Mouse (Mus musculus): ENCODE measurements around the gene Irf5. TPM values are rescaled to one million over a fixed set of nuclear protein-coding genes. Genes with fewer than 3 reads are reported as not detected.
"Not testable (repeated sequence)": the region's sequence is repeated elsewhere in the genome, so short reads cannot be mapped to it uniquely, and the experiment has no call there.

Gene Irf5
- polyA plus RNA-seq, 1 experiment from 2014 or later, result 1.2 TPM

- Histone ChIP-seq H3K9me3 (replicated peaks) (no peaks in the 10 kb centered on the region), H3K4me3 (no peak overlapping the region), H3K27me3 (no peaks in the 10 kb centered on the region), H3K36me3 (ENCODE audit: poor library complexity, severe bottlenecking) (peaks cover 89% of the 10 kb centered on the region), H3K4me2 (no peak overlapping the region), H3K27ac (no peak overlapping the region), H3K9ac (no peak overlapping the region), H3K4me1 (no peaks in the 10 kb centered on the region)
- ATAC-seq, result no peak
- 90% methylated on average over 2 of the region's 2 CpGs for WGBS
Observed at GRCm38 (mm10) chr6:29557112-29557511, 30.7 kb downstream of the Irf5 start.

- H3K4me1 ChIP-seq; H3K9ac ChIP-seq; H3K9me3 ChIP-seq (replicated peaks); H3K27ac ChIP-seq; ATAC-seq; H3K27me3 ChIP-seq; H3K4me2 ChIP-seq; H3K4me3 ChIP-seq: not testable (repeated sequence)
- H3K36me3 ChIP-seq (ENCODE audit: poor library complexity, severe bottlenecking), result peaks cover 92% of the 10 kb centered on the region
- 89% methylated on average over 3 of the region's 3 CpGs for WGBS
Observed at GRCm38 (mm10) chr6:29576388-29576787, 50.0 kb downstream of the Irf5 start.

- no peak overlapping the region for H3K9ac ChIP-seq
- 0 out of 2 replicates have a peak, but pooled peaks cover 3% of the 10 kb centered on the region for H3K9me3 ChIP-seq (replicated peaks)
- no peak overlapping the region for H3K4me3 ChIP-seq
- no peak overlapping the region for H3K27ac ChIP-seq
- no peak overlapping the region for H3K4me2 ChIP-seq
- H3K27me3 ChIP-seq, result no peaks in the 10 kb centered on the region
- no peaks in the 10 kb centered on the region for H3K4me1 ChIP-seq
- peaks cover 81% of the 10 kb centered on the region for H3K36me3 ChIP-seq (ENCODE audit: poor library complexity, severe bottlenecking)
- 88% methylated on average over 1 of the region's 1 CpGs for WGBS
- ATAC-seq, result no peak
Observed at GRCm38 (mm10) chr6:29580770-29581169, 54.3 kb downstream of the Irf5 start.

- Histone ChIP-seq H3K27ac (no peak overlapping the region), H3K27me3 (no peaks in the 10 kb centered on the region), H3K36me3 (ENCODE audit: poor library complexity, severe bottlenecking) (peaks cover 82% of the 10 kb centered on the region), H3K9me3 (replicated peaks) (0 out of 2 replicates have a peak, but pooled peaks cover 3% of the 10 kb centered on the region), H3K4me3 (no peak overlapping the region), H3K4me2 (no peak overlapping the region), H3K4me1 (no peaks in the 10 kb centered on the region), H3K9ac (no peak overlapping the region)
- no peak for ATAC-seq
- WGBS, result 99% methylated on average over 3 of the region's 3 CpGs
Observed at GRCm38 (mm10) chr6:29581202-29581601, 54.8 kb downstream of the Irf5 start.

Other genes with a start within 250 kb of the Irf5 start
- gene Fam71f2, start 247.0 kb upstream of the Irf5 start, polyA plus RNA-seq (2015; fragmentation: Nextera tagmentation; extraction: Ambion mirVana), result 0.67 and 0.75 TPM in 2 replicates
- gene Fam71f1, start 207.5 kb upstream of the Irf5 start, polyA plus RNA-seq (2015; fragmentation: Nextera tagmentation; extraction: Ambion mirVana), result not detected in 2 replicates
- gene Calu, start 178.6 kb upstream of the Irf5 start, polyA plus RNA-seq (2015; fragmentation: Nextera tagmentation; extraction: Ambion mirVana), result 163 and 177 TPM in 2 replicates
- gene Opn1sw, start 138.2 kb upstream of the Irf5 start, polyA plus RNA-seq (2015; fragmentation: Nextera tagmentation; extraction: Ambion mirVana), result 0.44 TPM in 2 replicates
- 34.3 and 37.0 TPM in 2 replicates for gene Ccdc136, start 130.3 kb upstream of the Irf5 start, polyA plus RNA-seq (2015; fragmentation: Nextera tagmentation; extraction: Ambion mirVana)
- 1.5 and 1.6 TPM in 2 replicates for gene Flnc, start 93.4 kb upstream of the Irf5 start, polyA plus RNA-seq (2015; fragmentation: Nextera tagmentation; extraction: Ambion mirVana)
- 289 and 294 TPM in 2 replicates for gene Atp6v1f, start 58.9 kb upstream of the Irf5 start, polyA plus RNA-seq (2015; fragmentation: Nextera tagmentation; extraction: Ambion mirVana)
- gene Atp6v1fnb, start 55.2 kb upstream of the Irf5 start, polyA plus RNA-seq (2015; fragmentation: Nextera tagmentation; extraction: Ambion mirVana), result 0.41 and 0.45 TPM in 2 replicates
- gene Kcp, start 18.7 kb upstream of the Irf5 start, polyA plus RNA-seq (2015; fragmentation: Nextera tagmentation; extraction: Ambion mirVana), result 6.3 and 8.0 TPM in 2 replicates
- gene Tnpo3, start 83.3 kb downstream of the Irf5 start, polyA plus RNA-seq (2015; fragmentation: Nextera tagmentation; extraction: Ambion mirVana), result 102 and 110 TPM in 2 replicates
- 4.3 and 5.6 TPM in 2 replicates for gene Tspan33, start 167.6 kb downstream of the Irf5 start, polyA plus RNA-seq (2015; fragmentation: Nextera tagmentation; extraction: Ambion mirVana)
- gene Smo, start 208.9 kb downstream of the Irf5 start, polyA plus RNA-seq (2015; fragmentation: Nextera tagmentation; extraction: Ambion mirVana), result 20.5 and 21.1 TPM in 2 replicates
- 11.1 and 12.3 TPM in 2 replicates for gene Ahcyl2, start 241.4 kb downstream of the Irf5 start, polyA plus RNA-seq (2015; fragmentation: Nextera tagmentation; extraction: Ambion mirVana)